Mouse (Mus musculus): ENCODE measurements around the gene Atoh8. TPM values are rescaled to one million over a fixed set of nuclear protein-coding genes. Genes with fewer than 3 reads are reported as not detected.

Atoh8 gene
- polyA plus RNA-seq (2015; fragmentation: Nextera tagmentation; extraction: Ambion mirVana): 32.2 and 35.3 TPM in 2 replicates

- H3K27ac ChIP-seq (ENCODE audit: low read length): peak within 1 kb of the TSS; percentile 95
- no peaks in the 10 kb centered on the region for H3K36me3 ChIP-seq (ENCODE audit: control insufficient read depth, insufficient read depth, low read length)
- H3K4me2 ChIP-seq (ENCODE audit: low read depth, low read length): peak within 1 kb of the TSS; percentile 71
- no peaks in the 10 kb centered on the region; the same call in 1 of the 2 replicates for H3K27me3 ChIP-seq (ENCODE audit: control insufficient read depth, insufficient read depth, low read depth, low read length)
- under 1% methylated on average over 68 of the region's 68 CpGs for WGBS
- ATAC-seq (ENCODE audit: low read depth): peak; percentile 76
- no peaks in the 10 kb centered on the region for H3K9me3 ChIP-seq (ENCODE audit: control insufficient read depth, low read length)
- H3K4me3 ChIP-seq (ENCODE audit: low read length): peak within 1 kb of the TSS; percentile 87
- H3K9ac ChIP-seq (ENCODE audit: low read length): peak within 1 kb of the TSS; percentile 75
- peaks cover 63% of the 10 kb centered on the region for H3K4me1 ChIP-seq (replicated peaks; ENCODE audit: control insufficient read depth, insufficient read depth, low read length)
These were observed at the start of gene Atoh8 for GRCm38 (mm10) chr6:72235098-72235806. Atoh8 (minus strand) TSS chr6:72235577.

GRCm38 (mm10) chr6:72283914-72284313 lies 48.5 kb upstream of the Atoh8 start:
- 18% methylated on average over 4 of the region's 4 CpGs for WGBS
- no peak overlapping the region for H3K4me2 ChIP-seq (ENCODE audit: low read depth, low read length)
- peaks cover 12% of the 10 kb centered on the region; the same call in 1 of the 2 replicates for H3K4me1 ChIP-seq (replicated peaks; ENCODE audit: control insufficient read depth, insufficient read depth, low read length)
- H3K27ac ChIP-seq (ENCODE audit: low read length): no peak overlapping the region
- H3K4me3 ChIP-seq (ENCODE audit: low read length): no peak overlapping the region
- H3K36me3 ChIP-seq (ENCODE audit: control insufficient read depth, insufficient read depth, low read length): no peaks in the 10 kb centered on the region
- H3K27me3 ChIP-seq (ENCODE audit: control insufficient read depth, insufficient read depth, low read depth, low read length): no peaks in the 10 kb centered on the region
- no peak overlapping the region for H3K9ac ChIP-seq (ENCODE audit: low read length)
- ATAC-seq (ENCODE audit: low read depth): peak; percentile 36; the same call in 1 of the 2 replicates
- H3K9me3 ChIP-seq (ENCODE audit: control insufficient read depth, low read length): no peaks in the 10 kb centered on the region

GRCm38 (mm10) chr6:72280410-72280998 lies 45.1 kb upstream of the Atoh8 start:
- H3K9ac ChIP-seq (ENCODE audit: low read length): no peak overlapping the region
- H3K4me1 ChIP-seq (replicated peaks; ENCODE audit: control insufficient read depth, insufficient read depth, low read length): peaks cover 32% of the 10 kb centered on the region
- H3K9me3 ChIP-seq (ENCODE audit: control insufficient read depth, low read length): no peaks in the 10 kb centered on the region; the same call in 1 of the 2 replicates
- no peak overlapping the region; the same call in 1 of the 2 replicates for H3K27ac ChIP-seq (ENCODE audit: low read length)
- no peak overlapping the region for H3K4me2 ChIP-seq (ENCODE audit: low read depth, low read length)
- ATAC-seq (ENCODE audit: low read depth): no peak
- H3K36me3 ChIP-seq (ENCODE audit: control insufficient read depth, insufficient read depth, low read length): no peaks in the 10 kb centered on the region
- no peak overlapping the region for H3K4me3 ChIP-seq (ENCODE audit: low read length)
- no peaks in the 10 kb centered on the region for H3K27me3 ChIP-seq (ENCODE audit: control insufficient read depth, insufficient read depth, low read depth, low read length)
- 50% methylated on average over 7 of the region's 7 CpGs for WGBS

GRCm38 (mm10) chr6:72279505-72279904 lies 44.1 kb upstream of the Atoh8 start:
- no peak overlapping the region for H3K4me2 ChIP-seq (ENCODE audit: low read depth, low read length)
- no peak overlapping the region for H3K27ac ChIP-seq (ENCODE audit: low read length)
- H3K4me3 ChIP-seq (ENCODE audit: low read length): no peak overlapping the region
- no peak overlapping the region for H3K9ac ChIP-seq (ENCODE audit: low read length)
- no peaks in the 10 kb centered on the region for H3K27me3 ChIP-seq (ENCODE audit: control insufficient read depth, insufficient read depth, low read depth, low read length)
- H3K36me3 ChIP-seq (ENCODE audit: control insufficient read depth, insufficient read depth, low read length): no peaks in the 10 kb centered on the region
- 61% methylated on average over 7 of the region's 7 CpGs for WGBS
- no peaks in the 10 kb centered on the region; the same call in 1 of the 2 replicates for H3K9me3 ChIP-seq (ENCODE audit: control insufficient read depth, low read length)
- ATAC-seq (ENCODE audit: low read depth): no peak
- H3K4me1 ChIP-seq (replicated peaks; ENCODE audit: control insufficient read depth, insufficient read depth, low read length): peaks cover 32% of the 10 kb centered on the region

- ATAC-seq (ENCODE audit: low read depth): no peak
- Histone ChIP-seq H3K36me3 (ENCODE audit: control insufficient read depth, insufficient read depth, low read length) (no peaks in the 10 kb centered on the region), H3K27me3 (ENCODE audit: control insufficient read depth, insufficient read depth, low read depth, low read length) (no peaks in the 10 kb centered on the region), H3K4me1 (replicated peaks; ENCODE audit: control insufficient read depth, insufficient read depth, low read length) (peaks cover 30% of the 10 kb centered on the region), H3K4me3 (ENCODE audit: low read length) (no peak overlapping the region), H3K9me3 (ENCODE audit: control insufficient read depth, low read length) (no peaks in the 10 kb centered on the region; the same call in 1 of the 2 replicates), H3K9ac (ENCODE audit: low read length) (no peak overlapping the region), H3K4me2 (ENCODE audit: low read depth, low read length) (no peak overlapping the region), H3K27ac (ENCODE audit: low read length) (peak overlapping the region; percentile 99)
- 65% methylated on average over 4 of the region's 4 CpGs for WGBS
These were observed 43.5 kb upstream of the Atoh8 start for GRCm38 (mm10) chr6:72278835-72279234.

- no peaks in the 10 kb centered on the region for H3K27me3 ChIP-seq (ENCODE audit: control insufficient read depth, insufficient read depth, low read depth, low read length)
- 0 out of 2 replicates have a peak overlapping the region, but pooled peaks have one; percentile 6 for H3K4me2 ChIP-seq (ENCODE audit: low read depth, low read length)
- H3K27ac ChIP-seq (ENCODE audit: low read length): peak overlapping the region; percentile 99
- no peak overlapping the region for H3K4me3 ChIP-seq (ENCODE audit: low read length)
- H3K36me3 ChIP-seq (ENCODE audit: control insufficient read depth, insufficient read depth, low read length): no peaks in the 10 kb centered on the region
- WGBS: 49% methylated on average over 9 of the region's 9 CpGs
- ATAC-seq (ENCODE audit: low read depth): peak; percentile 53; the same call in 1 of the 2 replicates
- H3K9me3 ChIP-seq (ENCODE audit: control insufficient read depth, low read length): no peaks in the 10 kb centered on the region; the same call in 1 of the 2 replicates
- H3K9ac ChIP-seq (ENCODE audit: low read length): peak overlapping the region; percentile 57
- H3K4me1 ChIP-seq (replicated peaks; ENCODE audit: control insufficient read depth, insufficient read depth, low read length): peaks cover 40% of the 10 kb centered on the region
These were observed 42.3 kb upstream of the Atoh8 start for GRCm38 (mm10) chr6:72277508-72278166.

GRCm38 (mm10) chr6:72276972-72277441 lies 41.6 kb upstream of the Atoh8 start:
- ATAC-seq (ENCODE audit: low read depth): peak; percentile 90
- Histone ChIP-seq H3K4me1 (replicated peaks; ENCODE audit: control insufficient read depth, insufficient read depth, low read length) (peaks cover 40% of the 10 kb centered on the region), H3K4me2 (ENCODE audit: low read depth, low read length) (peak overlapping the region; percentile 27), H3K9ac (ENCODE audit: low read length) (peak overlapping the region; percentile 57), H3K36me3 (ENCODE audit: control insufficient read depth, insufficient read depth, low read length) (no peaks in the 10 kb centered on the region), H3K27me3 (ENCODE audit: control insufficient read depth, insufficient read depth, low read depth, low read length) (no peaks in the 10 kb centered on the region), H3K4me3 (ENCODE audit: low read length) (peak overlapping the region; percentile 26), H3K9me3 (ENCODE audit: control insufficient read depth, low read length) (no peaks in the 10 kb centered on the region; the same call in 1 of the 2 replicates), H3K27ac (ENCODE audit: low read length) (peak overlapping the region; percentile 99)
- WGBS: 45% methylated on average over 13 of the region's 13 CpGs

GRCm38 (mm10) chr6:72276141-72276540 lies 40.8 kb upstream of the Atoh8 start:
- H3K4me2 ChIP-seq (ENCODE audit: low read depth, low read length): no peak overlapping the region
- H3K4me1 ChIP-seq (replicated peaks; ENCODE audit: control insufficient read depth, insufficient read depth, low read length): peaks cover 42% of the 10 kb centered on the region
- no peak overlapping the region for H3K4me3 ChIP-seq (ENCODE audit: low read length)
- 91% methylated on average over 6 of the region's 6 CpGs for WGBS
- no peak overlapping the region for H3K9ac ChIP-seq (ENCODE audit: low read length)
- H3K9me3 ChIP-seq (ENCODE audit: control insufficient read depth, low read length): no peaks in the 10 kb centered on the region; the same call in 1 of the 2 replicates
- peak overlapping the region; percentile 99 for H3K27ac ChIP-seq (ENCODE audit: low read length)
- H3K27me3 ChIP-seq (ENCODE audit: control insufficient read depth, insufficient read depth, low read depth, low read length): no peaks in the 10 kb centered on the region
- H3K36me3 ChIP-seq (ENCODE audit: control insufficient read depth, insufficient read depth, low read length): no peaks in the 10 kb centered on the region
- no peak for ATAC-seq (ENCODE audit: low read depth)

GRCm38 (mm10) chr6:72275527-72275926 lies 40.1 kb upstream of the Atoh8 start:
- H3K4me2 ChIP-seq (ENCODE audit: low read depth, low read length): no peak overlapping the region
- ATAC-seq (ENCODE audit: low read depth): no peak
- H3K4me3 ChIP-seq (ENCODE audit: low read length): no peak overlapping the region
- H3K36me3 ChIP-seq (ENCODE audit: control insufficient read depth, insufficient read depth, low read length): no peaks in the 10 kb centered on the region
- no peak overlapping the region for H3K9ac ChIP-seq (ENCODE audit: low read length)
- peaks cover 42% of the 10 kb centered on the region for H3K4me1 ChIP-seq (replicated peaks; ENCODE audit: control insufficient read depth, insufficient read depth, low read length)
- no peak overlapping the region for H3K27ac ChIP-seq (ENCODE audit: low read length)
- H3K9me3 ChIP-seq (ENCODE audit: control insufficient read depth, low read length): no peaks in the 10 kb centered on the region; the same call in 1 of the 2 replicates
- no peaks in the 10 kb centered on the region for H3K27me3 ChIP-seq (ENCODE audit: control insufficient read depth, insufficient read depth, low read depth, low read length)
- WGBS: 72% methylated on average over 4 of the region's 4 CpGs

All from lung, embryonic 16.5 days (tissue).